Mouse (Mus musculus): ENCODE measurements at regions not wholly inside any gene's neighbourhood (a gene's known extent, or its start where the extent isn't known, plus 50 kb on each side); places are given as distances from the start of the nearest gene placed in this dataset.

DNA sequence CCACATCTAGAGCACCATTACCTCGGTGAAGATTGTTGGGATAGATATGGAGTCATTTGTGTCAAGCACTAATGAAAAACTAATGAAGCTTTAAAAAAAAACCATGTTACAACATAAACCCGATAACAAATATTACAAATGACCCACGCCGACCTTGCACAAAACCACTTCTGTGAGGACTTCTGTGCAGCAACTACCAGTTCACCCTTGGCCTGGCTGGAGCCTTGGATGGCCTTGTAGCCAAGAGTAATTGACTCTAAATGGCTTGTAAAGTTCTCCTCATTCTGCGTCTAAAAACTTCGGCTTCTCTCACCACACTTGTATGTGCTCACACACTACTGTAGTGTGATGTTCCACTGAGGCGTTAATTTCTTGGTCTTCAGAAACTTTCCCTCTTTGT is 190.1 kb downstream of the Mylk4 start:
- no peak overlapping the region for H3K4me3 ChIP-seq (ENCODE audit: low read depth, low read length)
- no peaks in the 10 kb centered on the region for H3K9me3 ChIP-seq (replicated peaks; ENCODE audit: control insufficient read depth, low read length)
- no peaks in the 10 kb centered on the region for H3K36me3 ChIP-seq (replicated peaks; ENCODE audit: control insufficient read depth, insufficient read depth, low read length)
- no peak overlapping the region for H3K27ac ChIP-seq (ENCODE audit: low read depth)
- H3K4me2 ChIP-seq (ENCODE audit: low read depth, low read length): no peak overlapping the region
- DNase-seq (ENCODE audit: low spot score): no peak
- TF ChIP-seq EP300 (IDR thresholded peaks at IDR 0.05; ENCODE audit: low read depth) (no peak), CTCF (IDR thresholded peaks at IDR 0.05; ENCODE audit: low read depth) (no peak)
- no peaks in the 10 kb centered on the region for H3K27me3 ChIP-seq (ENCODE audit: control insufficient read depth, insufficient read depth, low read length)
- no peak overlapping the region for H3K9ac ChIP-seq (replicated peaks; ENCODE audit: low read depth, low read length)
- WGBS: 92% methylated on average over 7 of the region's 7 CpGs
- no peaks in the 10 kb centered on the region for H3K4me1 ChIP-seq (ENCODE audit: control insufficient read depth, insufficient read depth)
- ATAC-seq (ENCODE audit: insufficient read depth, low read depth): no peak

DNA sequence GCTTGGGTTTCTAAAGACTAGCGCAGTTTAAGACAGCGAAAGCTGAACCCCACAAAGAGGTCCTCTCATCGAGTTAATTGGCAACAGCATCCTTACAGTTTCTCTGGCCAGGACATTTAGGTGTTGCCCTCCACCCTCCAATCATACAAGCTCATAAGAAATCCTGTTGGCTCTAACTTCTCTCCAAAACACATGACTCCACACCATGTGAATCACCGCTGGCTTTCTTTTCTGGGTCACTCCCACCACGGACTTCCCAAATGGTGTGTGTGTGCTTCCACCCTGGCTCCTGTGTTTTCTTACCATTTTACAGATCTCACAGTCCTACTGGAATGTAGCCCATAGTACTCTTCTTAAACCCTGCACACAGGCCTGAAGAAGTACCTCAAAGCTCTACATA is 190.6 kb downstream of the Mylk4 start:
- Histone ChIP-seq H3K4me2 (ENCODE audit: low read depth, low read length) (no peak overlapping the region), H3K9me3 (replicated peaks; ENCODE audit: control insufficient read depth, low read length) (no peaks in the 10 kb centered on the region), H3K9ac (replicated peaks; ENCODE audit: low read depth, low read length) (no peak overlapping the region), H3K4me1 (ENCODE audit: control insufficient read depth, insufficient read depth) (no peaks in the 10 kb centered on the region), H3K36me3 (replicated peaks; ENCODE audit: control insufficient read depth, insufficient read depth, low read length) (no peaks in the 10 kb centered on the region), H3K27ac (ENCODE audit: low read depth) (no peak overlapping the region), H3K27me3 (ENCODE audit: control insufficient read depth, insufficient read depth, low read length) (no peaks in the 10 kb centered on the region), H3K4me3 (ENCODE audit: low read depth, low read length) (no peak overlapping the region)
- no peak for ATAC-seq (ENCODE audit: insufficient read depth, low read depth)
- DNase-seq (ENCODE audit: low spot score): no peak
- TF ChIP-seq EP300 (IDR thresholded peaks at IDR 0.05; ENCODE audit: low read depth) (no peak), CTCF (IDR thresholded peaks at IDR 0.05; ENCODE audit: low read depth) (no peak)
- WGBS: 82% methylated on average over 5 of the region's 5 CpGs

DNA sequence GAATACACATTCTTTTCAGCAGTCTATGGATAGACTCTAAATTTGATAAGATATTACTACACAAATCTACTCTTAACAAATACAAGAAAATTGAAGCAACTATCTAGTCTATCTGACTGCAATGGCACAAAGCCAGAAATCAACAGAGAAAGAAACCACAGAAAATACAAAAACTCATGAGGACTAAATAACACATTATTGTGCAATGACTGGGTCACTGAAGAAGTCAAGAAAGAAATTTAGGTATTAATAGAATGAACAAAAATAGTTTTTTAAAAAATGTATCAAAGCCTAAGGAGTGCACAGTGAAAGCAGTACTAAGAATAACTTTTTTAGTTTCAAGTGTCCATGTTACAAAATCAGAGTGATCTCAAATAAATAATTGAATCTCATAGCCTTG is 202.2 kb downstream of the Mylk4 start:
- DNase-seq (ENCODE audit: low spot score): no peak
- Histone ChIP-seq H3K4me3 (ENCODE audit: low read depth, low read length) (no peak overlapping the region), H3K27me3 (ENCODE audit: control insufficient read depth, insufficient read depth, low read length) (no peaks in the 10 kb centered on the region), H3K4me2 (ENCODE audit: low read depth, low read length) (no peak overlapping the region), H3K27ac (ENCODE audit: low read depth) (no peak overlapping the region), H3K36me3 (replicated peaks; ENCODE audit: control insufficient read depth, insufficient read depth, low read length) (no peaks in the 10 kb centered on the region), H3K9ac (replicated peaks; ENCODE audit: low read depth, low read length) (no peak overlapping the region), H3K4me1 (ENCODE audit: control insufficient read depth, insufficient read depth) (no peaks in the 10 kb centered on the region), H3K9me3 (replicated peaks; ENCODE audit: control insufficient read depth, low read length) (no peaks in the 10 kb centered on the region)
- ATAC-seq (ENCODE audit: insufficient read depth, low read depth): no peak
- TF ChIP-seq CTCF (IDR thresholded peaks at IDR 0.05; ENCODE audit: low read depth) (no peak), EP300 (IDR thresholded peaks at IDR 0.05; ENCODE audit: low read depth) (no peak)

DNA sequence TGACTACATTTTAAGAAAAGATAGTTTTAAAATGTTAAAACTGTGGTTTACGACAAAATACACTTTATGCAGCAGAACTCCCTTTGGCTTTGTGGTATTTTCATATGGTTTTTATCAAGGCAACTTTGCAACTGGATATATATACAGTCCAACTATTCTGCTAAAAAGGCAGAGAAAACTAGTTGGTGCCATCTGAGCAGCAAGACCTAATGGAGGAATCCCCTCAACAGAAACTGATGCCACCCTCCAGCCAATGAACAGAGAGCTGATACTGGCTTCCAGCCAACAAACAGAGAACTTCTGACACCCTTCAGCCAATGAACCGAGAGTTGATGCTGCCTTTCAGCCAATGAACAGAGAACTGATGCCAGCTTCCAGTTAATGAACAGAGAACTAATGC is 215.9 kb downstream of the Mylk4 start:
- H3K4me2 ChIP-seq (ENCODE audit: low read depth, low read length): no peak overlapping the region
- no peak overlapping the region for H3K27ac ChIP-seq (ENCODE audit: low read depth)
- no peak overlapping the region for H3K4me3 ChIP-seq (ENCODE audit: low read depth, low read length)
- no peak for DNase-seq (ENCODE audit: low spot score)
- no peak for TF ChIP-seq CTCF (IDR thresholded peaks at IDR 0.05; ENCODE audit: low read depth)
- no peak for TF ChIP-seq EP300 (IDR thresholded peaks at IDR 0.05; ENCODE audit: low read depth)
- no peaks in the 10 kb centered on the region for H3K4me1 ChIP-seq (ENCODE audit: control insufficient read depth, insufficient read depth)
- H3K36me3 ChIP-seq (replicated peaks; ENCODE audit: control insufficient read depth, insufficient read depth, low read length): no peaks in the 10 kb centered on the region
- H3K27me3 ChIP-seq (ENCODE audit: control insufficient read depth, insufficient read depth, low read length): no peaks in the 10 kb centered on the region
- no peak overlapping the region for H3K9ac ChIP-seq (replicated peaks; ENCODE audit: low read depth, low read length)
- H3K9me3 ChIP-seq (replicated peaks; ENCODE audit: control insufficient read depth, low read length): no peaks in the 10 kb centered on the region
- 78% methylated on average over 2 of the region's 2 CpGs for WGBS
- no peak for ATAC-seq (ENCODE audit: insufficient read depth, low read depth)

DNA sequence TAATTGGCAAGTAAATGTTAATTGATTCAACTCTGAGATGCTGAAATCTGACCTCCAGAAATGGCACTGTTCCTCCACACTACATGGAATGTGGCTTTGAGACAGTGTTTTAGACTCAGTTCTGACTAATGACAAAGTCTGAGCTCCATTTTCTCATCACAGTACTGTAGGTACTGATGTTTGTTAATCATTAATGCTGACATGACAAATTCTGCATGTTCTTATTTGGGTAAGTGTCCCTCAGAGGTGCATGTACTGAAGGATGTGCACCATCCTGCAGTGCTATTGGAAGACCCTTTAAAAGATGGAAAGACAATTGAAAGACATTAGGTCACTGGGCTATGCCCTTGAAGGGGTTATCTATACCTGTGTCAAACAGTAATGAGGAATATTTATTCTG is 222.1 kb upstream of the Gmds start:
- H3K27me3 ChIP-seq (ENCODE audit: control insufficient read depth, insufficient read depth, low read length): no peaks in the 10 kb centered on the region
- H3K4me3 ChIP-seq (ENCODE audit: low read depth, low read length): no peak overlapping the region
- no peak overlapping the region for H3K27ac ChIP-seq (ENCODE audit: low read depth)
- TF ChIP-seq EP300 (IDR thresholded peaks at IDR 0.05; ENCODE audit: low read depth) (no peak), CTCF (IDR thresholded peaks at IDR 0.05; ENCODE audit: low read depth) (no peak)
- ATAC-seq (ENCODE audit: insufficient read depth, low read depth): no peak
- no peak overlapping the region for H3K9ac ChIP-seq (replicated peaks; ENCODE audit: low read depth, low read length)
- no peaks in the 10 kb centered on the region for H3K4me1 ChIP-seq (ENCODE audit: control insufficient read depth, insufficient read depth)
- H3K4me2 ChIP-seq (ENCODE audit: low read depth, low read length): no peak overlapping the region
- H3K9me3 ChIP-seq (replicated peaks; ENCODE audit: control insufficient read depth, low read length): peaks cover 10% of the 10 kb centered on the region; the same call in 1 of the 2 replicates
- H3K36me3 ChIP-seq (replicated peaks; ENCODE audit: control insufficient read depth, insufficient read depth, low read length): no peaks in the 10 kb centered on the region
- DNase-seq (ENCODE audit: low spot score): no peak

DNA sequence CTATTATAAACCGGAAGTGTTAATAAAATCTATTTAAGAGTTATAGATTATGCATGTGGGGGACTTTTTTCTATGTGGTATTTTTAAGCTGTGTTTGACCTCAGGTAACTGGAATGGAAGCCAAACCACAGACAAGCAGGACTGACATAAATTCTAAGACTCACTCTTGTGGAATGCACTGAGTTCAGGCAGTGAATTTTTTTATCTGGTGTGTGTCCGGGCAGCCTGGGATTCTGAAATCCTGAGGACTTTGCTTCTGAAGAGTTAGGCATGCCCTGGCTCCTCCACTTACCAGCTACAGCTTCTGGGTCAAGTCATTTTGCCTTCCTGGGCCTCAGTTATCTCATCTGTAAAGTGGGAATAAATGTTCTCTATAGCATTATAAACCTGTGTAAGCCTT is 217.9 kb upstream of the Gmds start:
- H3K9ac ChIP-seq (replicated peaks; ENCODE audit: low read depth, low read length): no peak overlapping the region
- no peaks in the 10 kb centered on the region for H3K27me3 ChIP-seq (ENCODE audit: control insufficient read depth, insufficient read depth, low read length)
- 0 out of 2 replicates have a peak, but pooled peaks cover 3% of the 10 kb centered on the region for H3K9me3 ChIP-seq (replicated peaks; ENCODE audit: control insufficient read depth, low read length)
- WGBS: 70% methylated on average over 2 of the region's 2 CpGs
- no peaks in the 10 kb centered on the region for H3K4me1 ChIP-seq (ENCODE audit: control insufficient read depth, insufficient read depth)
- no peak overlapping the region for H3K4me3 ChIP-seq (ENCODE audit: low read depth, low read length)
- H3K4me2 ChIP-seq (ENCODE audit: low read depth, low read length): no peak overlapping the region
- DNase-seq (ENCODE audit: low spot score): no peak
- no peak overlapping the region for H3K27ac ChIP-seq (ENCODE audit: low read depth)
- TF ChIP-seq CTCF (IDR thresholded peaks at IDR 0.05; ENCODE audit: low read depth): no peak
- TF ChIP-seq EP300 (IDR thresholded peaks at IDR 0.05; ENCODE audit: low read depth): no peak
- no peak for ATAC-seq (ENCODE audit: insufficient read depth, low read depth)
- H3K36me3 ChIP-seq (replicated peaks; ENCODE audit: control insufficient read depth, insufficient read depth, low read length): no peaks in the 10 kb centered on the region
